Mouse (Mus musculus): ENCODE data around the gene Ephx4. TPM values are rescaled to one million over a fixed set of nuclear protein-coding genes. Genes with fewer than 3 reads are reported as not detected.

Ephx4 gene
- polyA plus RNA-seq, 1 experiment from 2014 or later: 1.2 TPM

DNA sequence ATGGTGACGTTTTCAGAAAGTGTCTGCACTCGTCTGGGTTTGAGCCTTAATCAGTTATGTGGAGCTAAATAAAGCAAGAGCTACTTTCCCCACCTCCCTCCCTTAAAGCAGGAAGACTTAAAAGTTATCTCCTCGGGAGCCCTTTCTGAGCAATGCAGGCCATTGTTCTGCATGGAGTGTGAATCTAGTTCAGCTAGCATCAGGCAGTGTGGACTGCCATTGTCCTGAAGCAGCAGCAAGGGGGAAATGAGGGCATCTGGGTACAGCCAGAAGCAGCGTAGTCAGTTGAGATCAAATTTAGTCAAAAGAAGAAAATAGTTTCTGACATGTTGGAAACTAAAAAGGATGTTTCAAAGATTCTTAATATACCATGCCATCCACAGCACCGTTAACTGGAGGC lies 64.0 kb downstream of the Ephx4 start:
- Histone ChIP-seq H3K9me3 (no peaks in the 10 kb centered on the region), H3K4me2 (no peak overlapping the region), H3K9ac (no peak overlapping the region), H3K27ac (peak overlapping the region; percentile 44; the same call in 1 of the 2 replicates), H3K27me3 (no peaks in the 10 kb centered on the region), H3K36me3 (peaks cover 14% of the 10 kb centered on the region), H3K4me3 (no peak overlapping the region), H3K4me1 (peaks cover 12% of the 10 kb centered on the region)
- WGBS: 29% methylated on average over 5 of the region's 5 CpGs
- ATAC-seq (ENCODE audit: insufficient number of reproducible peaks, insufficient read depth, low FRiP score, low TSS enrichment, low read depth): no peak

DNA sequence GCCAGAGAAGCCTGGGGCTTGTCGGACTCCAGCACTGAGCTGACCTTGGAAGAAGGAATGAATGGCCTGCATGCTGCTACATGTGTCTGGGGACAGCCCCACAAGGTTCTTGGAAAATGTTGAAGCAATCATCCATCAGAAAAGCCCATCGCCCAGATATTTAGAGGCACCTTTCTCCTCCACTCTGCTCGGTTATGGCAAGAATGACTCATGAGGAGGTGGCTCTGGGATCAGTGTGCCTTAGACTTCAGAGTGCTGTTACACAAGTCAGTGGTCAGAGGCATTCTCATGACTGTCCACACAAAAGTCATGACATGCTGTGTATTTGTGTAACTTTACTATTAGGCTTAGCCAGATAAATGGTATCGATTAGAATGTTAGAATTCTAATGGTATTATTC lies 64.6 kb downstream of the Ephx4 start:
- Histone ChIP-seq H3K4me1 (peaks cover 12% of the 10 kb centered on the region), H3K27me3 (no peaks in the 10 kb centered on the region), H3K27ac (peak overlapping the region; percentile 13; the same call in 1 of the 2 replicates), H3K4me2 (no peak overlapping the region), H3K9ac (no peak overlapping the region), H3K36me3 (peaks cover 14% of the 10 kb centered on the region), H3K4me3 (no peak overlapping the region), H3K9me3 (no peaks in the 10 kb centered on the region)
- no peak for ATAC-seq (ENCODE audit: insufficient number of reproducible peaks, insufficient read depth, low FRiP score, low TSS enrichment, low read depth)
- 61% methylated on average over 4 of the region's 4 CpGs for WGBS

DNA sequence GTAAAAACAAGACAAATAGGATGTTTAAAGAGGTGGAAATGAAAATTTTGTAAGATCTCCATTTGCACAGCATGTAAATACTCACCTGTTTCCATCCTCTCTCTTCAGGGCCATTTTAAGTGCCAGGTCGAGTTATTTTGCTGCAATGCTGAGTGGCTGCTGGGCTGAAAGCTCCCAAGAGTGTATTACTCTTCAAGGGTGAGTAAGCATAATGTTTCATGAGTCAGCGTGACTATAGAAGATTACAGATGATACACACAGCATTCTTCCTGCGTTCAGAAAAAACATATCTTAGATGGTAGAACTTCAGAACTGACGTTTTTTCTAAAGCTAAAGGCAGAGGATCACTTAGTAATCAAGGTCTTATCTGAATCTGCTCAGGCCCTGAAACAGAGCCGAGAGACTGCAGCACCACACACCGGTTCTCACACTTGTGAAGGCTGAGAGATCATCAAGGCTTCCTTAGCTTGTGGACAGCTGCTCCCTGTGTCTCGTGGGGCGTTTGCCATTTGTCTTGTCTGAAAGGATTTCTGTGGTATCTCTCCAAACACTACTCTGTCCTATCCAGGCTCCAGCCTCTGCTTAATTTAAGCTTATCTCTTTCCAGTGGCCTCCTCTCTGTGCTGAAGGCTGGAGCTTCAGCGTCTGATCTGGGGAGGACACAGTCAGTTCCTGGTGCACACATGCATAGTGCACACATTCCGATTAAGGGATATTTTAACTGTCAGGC lies 68.2 kb downstream of the Ephx4 start:
- Histone ChIP-seq H3K9ac (no peak overlapping the region), H3K4me3 (no peak overlapping the region), H3K4me1 (peaks cover 12% of the 10 kb centered on the region), H3K27ac (no peak overlapping the region), H3K4me2 (no peak overlapping the region), H3K9me3 (no peaks in the 10 kb centered on the region; the same call in 1 of the 2 replicates), H3K36me3 (peaks cover 21% of the 10 kb centered on the region), H3K27me3 (no peaks in the 10 kb centered on the region)
- WGBS: 84% methylated on average over 10 of the region's 10 CpGs
- ATAC-seq (ENCODE audit: insufficient number of reproducible peaks, insufficient read depth, low FRiP score, low TSS enrichment, low read depth): no peak

Other genes starting within 250 kb of the Ephx4 start
- gene Tgfbr3, start 113.1 kb upstream of the Ephx4 start, polyA plus RNA-seq (2015; fragmentation: Nextera tagmentation; extraction: Ambion mirVana): 35.8 and 35.9 TPM in 2 replicates
- gene Brdt, start 71.6 kb upstream of the Ephx4 start, polyA plus RNA-seq (2015; fragmentation: Nextera tagmentation; extraction: Ambion mirVana): 6.6 and 6.9 TPM in 2 replicates
- gene Lpcat2b, start 28.8 kb downstream of the Ephx4 start, polyA plus RNA-seq (2015; fragmentation: Nextera tagmentation; extraction: Ambion mirVana): not detected in 2 replicates
- gene Btbd8, start 35.3 kb downstream of the Ephx4 start, polyA plus RNA-seq (2015; fragmentation: Nextera tagmentation; extraction: Ambion mirVana): 5.9 and 6.2 TPM in 2 replicates
- 0.66 and 0.72 TPM in 2 replicates for gene Gm42669, start 104.9 kb downstream of the Ephx4 start, polyA plus RNA-seq (2015; fragmentation: Nextera tagmentation; extraction: Ambion mirVana)
- 0.18 and 0.36 TPM in 2 replicates for gene 1700028K03Rik, start 132.0 kb downstream of the Ephx4 start, polyA plus RNA-seq (2015; fragmentation: Nextera tagmentation; extraction: Ambion mirVana)
- 22.4 and 24.2 TPM in 2 replicates for gene Rpap2, start 194.6 kb downstream of the Ephx4 start, polyA plus RNA-seq (2015; fragmentation: Nextera tagmentation; extraction: Ambion mirVana)
- 36.7 and 39.2 TPM in 2 replicates for gene Glmn, start 195.2 kb downstream of the Ephx4 start, polyA plus RNA-seq (2015; fragmentation: Nextera tagmentation; extraction: Ambion mirVana)